Mouse (Mus musculus): ENCODE measurements around the gene Gm21897. TPM values are rescaled to one million over a fixed set of nuclear protein-coding genes. Genes with fewer than 3 reads are reported as not detected.
"Not testable (repeated sequence)": the region's sequence is repeated elsewhere in the genome, so short reads cannot be mapped to it uniquely, and the experiment has no call there.

The Gm21897 gene
- not detected in 2 replicates for polyA plus RNA-seq (2014; fragmentation: Nextera tagmentation; extraction: Ambion mirVana)

DNA sequence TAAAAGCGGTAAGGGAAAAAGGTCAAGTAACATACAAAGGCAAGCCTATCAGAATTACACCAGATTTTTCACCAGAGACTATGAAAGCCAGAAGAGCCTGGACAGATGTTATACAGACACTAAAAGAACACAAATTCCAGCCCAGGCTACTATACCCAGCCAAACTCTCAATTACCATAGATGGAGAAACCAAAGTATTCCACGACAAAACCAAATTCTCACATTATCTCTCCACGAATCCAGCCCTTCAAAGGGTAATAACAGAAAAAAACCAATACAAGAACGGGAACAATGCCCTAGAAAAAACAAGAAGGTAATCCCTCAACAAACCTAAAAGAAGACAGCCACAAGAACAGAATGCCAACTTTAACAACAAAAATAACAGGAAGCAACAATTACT, at the start of gene Gm21897:
Gm21897 (plus strand) TSS at position 301 of the 400 bp plus-strand sequence.
- no CpG with 5 or more reads among the region's 4 CpGs for WGBS
- H3K27me3 ChIP-seq (ENCODE audit: control insufficient read depth, insufficient read depth, low read length); H3K4me2 ChIP-seq (replicated peaks; ENCODE audit: low read depth, low read length); H3K4me1 ChIP-seq (ENCODE audit: control insufficient read depth, insufficient read depth, low read length); H3K9me3 ChIP-seq (ENCODE audit: control insufficient read depth, low read depth, low read length); ATAC-seq (ENCODE audit: insufficient number of reproducible peaks, insufficient read depth, low FRiP score, low read depth); H3K9ac ChIP-seq (replicated peaks; ENCODE audit: low read depth, low read length); H3K27ac ChIP-seq (ENCODE audit: low read length); H3K36me3 ChIP-seq (ENCODE audit: control insufficient read depth, insufficient read depth, low read length); H3K4me3 ChIP-seq (ENCODE audit: low read depth, low read length): not testable (repeated sequence)

DNA sequence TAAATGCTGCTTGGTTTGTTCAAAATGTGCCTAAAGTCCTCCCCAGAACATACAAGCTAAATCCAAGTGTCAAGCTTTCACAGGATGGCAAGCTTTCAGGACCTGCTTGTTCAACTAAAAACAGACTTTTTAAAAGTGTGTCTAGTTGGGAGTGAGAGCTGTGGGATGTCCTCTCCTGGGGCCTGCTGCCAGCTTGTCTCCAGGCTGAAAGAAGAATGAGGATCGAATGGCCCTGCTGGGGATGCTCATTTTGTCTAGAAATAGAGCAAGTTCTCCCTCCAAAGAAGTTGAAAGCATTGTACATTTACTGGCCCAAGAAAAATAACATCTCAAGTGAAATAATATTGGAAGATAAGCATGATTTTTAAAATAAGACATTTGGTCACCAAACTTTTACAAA, 45.0 kb upstream of the Gm21897 start:
- H3K36me3 ChIP-seq (ENCODE audit: control insufficient read depth, insufficient read depth, low read length): no peaks in the 10 kb centered on the region
- ATAC-seq (ENCODE audit: insufficient number of reproducible peaks, insufficient read depth, low FRiP score, low read depth): no peak
- H3K9ac ChIP-seq (replicated peaks; ENCODE audit: low read depth, low read length): no peak overlapping the region
- H3K27ac ChIP-seq (ENCODE audit: low read length): no peak overlapping the region
- H3K4me3 ChIP-seq (ENCODE audit: low read depth, low read length): no peak overlapping the region
- no peak overlapping the region for H3K4me2 ChIP-seq (replicated peaks; ENCODE audit: low read depth, low read length)
- WGBS: 52% methylated on average over 1 of the region's 1 CpGs
- no peaks in the 10 kb centered on the region for H3K4me1 ChIP-seq (ENCODE audit: control insufficient read depth, insufficient read depth, low read length)
- no peaks in the 10 kb centered on the region for H3K27me3 ChIP-seq (ENCODE audit: control insufficient read depth, insufficient read depth, low read length)
- no peaks in the 10 kb centered on the region for H3K9me3 ChIP-seq (ENCODE audit: control insufficient read depth, low read depth, low read length)

DNA sequence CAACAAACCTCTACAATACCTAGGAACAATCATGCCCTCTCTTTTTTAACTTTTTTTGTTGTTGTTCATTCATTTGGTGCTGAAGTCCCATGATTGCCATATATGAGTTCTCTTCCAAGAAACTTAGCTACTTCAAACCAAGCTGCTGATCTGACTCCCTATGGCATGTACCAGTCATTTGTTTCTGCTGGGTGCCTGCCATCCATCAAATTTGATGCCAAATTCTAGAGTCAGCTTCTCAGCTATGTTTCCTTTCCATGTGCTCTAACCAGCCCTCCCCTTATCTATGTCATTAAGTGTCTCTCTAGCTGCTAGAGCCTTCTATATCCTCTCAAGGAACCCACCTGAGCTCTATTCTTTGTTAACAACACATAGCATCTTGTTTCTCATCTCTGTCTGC, 39.8 kb upstream of the Gm21897 start:
- no peak overlapping the region for H3K27ac ChIP-seq (ENCODE audit: low read length)
- no peak overlapping the region for H3K9ac ChIP-seq (replicated peaks; ENCODE audit: low read depth, low read length)
- ATAC-seq (ENCODE audit: insufficient number of reproducible peaks, insufficient read depth, low FRiP score, low read depth): no peak
- no peaks in the 10 kb centered on the region for H3K4me1 ChIP-seq (ENCODE audit: control insufficient read depth, insufficient read depth, low read length)
- H3K36me3 ChIP-seq (ENCODE audit: control insufficient read depth, insufficient read depth, low read length): no peaks in the 10 kb centered on the region
- H3K27me3 ChIP-seq (ENCODE audit: control insufficient read depth, insufficient read depth, low read length): no peaks in the 10 kb centered on the region
- no peaks in the 10 kb centered on the region for H3K9me3 ChIP-seq (ENCODE audit: control insufficient read depth, low read depth, low read length)
- H3K4me3 ChIP-seq (ENCODE audit: low read depth, low read length): no peak overlapping the region
- H3K4me2 ChIP-seq (replicated peaks; ENCODE audit: low read depth, low read length): no peak overlapping the region

DNA sequence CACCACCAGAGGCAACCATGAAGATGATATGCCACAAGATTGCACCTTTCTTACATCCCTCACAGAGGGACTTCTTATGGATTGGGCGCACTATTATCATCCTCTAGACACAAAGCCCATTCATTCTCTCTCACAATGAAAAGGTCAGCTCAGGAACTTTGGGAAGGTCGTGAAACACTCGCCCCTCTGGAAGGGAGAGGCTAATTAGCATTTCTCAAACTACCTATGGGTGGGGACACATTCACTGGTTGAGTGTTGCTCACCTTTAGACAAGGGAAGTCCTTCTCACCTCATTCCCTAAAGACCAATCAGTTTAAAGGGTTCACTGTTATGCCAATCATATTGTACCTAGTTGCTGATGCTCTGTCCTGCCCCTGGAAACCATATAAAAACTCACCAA, 24.2 kb upstream of the Gm21897 start:
- Histone ChIP-seq H3K9ac (replicated peaks; ENCODE audit: low read depth, low read length) (no peak overlapping the region), H3K27me3 (ENCODE audit: control insufficient read depth, insufficient read depth, low read length) (no peaks in the 10 kb centered on the region), H3K27ac (ENCODE audit: low read length) (no peak overlapping the region), H3K4me1 (ENCODE audit: control insufficient read depth, insufficient read depth, low read length) (no peaks in the 10 kb centered on the region), H3K36me3 (ENCODE audit: control insufficient read depth, insufficient read depth, low read length) (no peaks in the 10 kb centered on the region), H3K9me3 (ENCODE audit: control insufficient read depth, low read depth, low read length) (no peaks in the 10 kb centered on the region), H3K4me2 (replicated peaks; ENCODE audit: low read depth, low read length) (no peak overlapping the region), H3K4me3 (ENCODE audit: low read depth, low read length) (no peak overlapping the region)
- WGBS: 69% methylated on average over 3 of the region's 3 CpGs
- ATAC-seq (ENCODE audit: insufficient number of reproducible peaks, insufficient read depth, low FRiP score, low read depth): no peak

DNA sequence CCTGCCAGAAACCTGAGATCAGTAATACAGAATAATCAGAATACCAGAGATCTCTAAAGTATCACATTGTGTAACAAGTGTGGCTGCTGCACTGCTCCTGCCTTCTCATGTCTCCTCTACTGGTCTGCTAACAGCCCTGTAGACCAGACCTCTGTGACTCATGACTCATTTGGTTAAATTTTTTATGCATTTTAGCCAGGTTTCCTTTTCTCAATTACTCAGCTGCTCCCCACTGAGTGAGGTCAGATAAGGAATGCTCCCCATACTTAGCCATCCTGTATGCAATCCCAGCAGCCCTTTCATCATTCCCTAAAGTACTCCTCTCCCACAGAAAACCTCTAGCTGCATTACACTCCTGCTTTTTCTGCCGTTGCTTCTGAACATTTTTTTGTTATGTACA, 23.0 kb upstream of the Gm21897 start:
- Histone ChIP-seq H3K27me3 (ENCODE audit: control insufficient read depth, insufficient read depth, low read length) (no peaks in the 10 kb centered on the region), H3K4me3 (ENCODE audit: low read depth, low read length) (no peak overlapping the region), H3K27ac (ENCODE audit: low read length) (no peak overlapping the region), H3K4me1 (ENCODE audit: control insufficient read depth, insufficient read depth, low read length) (no peaks in the 10 kb centered on the region), H3K4me2 (replicated peaks; ENCODE audit: low read depth, low read length) (no peak overlapping the region), H3K9ac (replicated peaks; ENCODE audit: low read depth, low read length) (no peak overlapping the region), H3K36me3 (ENCODE audit: control insufficient read depth, insufficient read depth, low read length) (no peaks in the 10 kb centered on the region), H3K9me3 (ENCODE audit: control insufficient read depth, low read depth, low read length) (no peaks in the 10 kb centered on the region)
- ATAC-seq (ENCODE audit: insufficient number of reproducible peaks, insufficient read depth, low FRiP score, low read depth): no peak
- 55% methylated on average over 1 of the region's 1 CpGs for WGBS

DNA sequence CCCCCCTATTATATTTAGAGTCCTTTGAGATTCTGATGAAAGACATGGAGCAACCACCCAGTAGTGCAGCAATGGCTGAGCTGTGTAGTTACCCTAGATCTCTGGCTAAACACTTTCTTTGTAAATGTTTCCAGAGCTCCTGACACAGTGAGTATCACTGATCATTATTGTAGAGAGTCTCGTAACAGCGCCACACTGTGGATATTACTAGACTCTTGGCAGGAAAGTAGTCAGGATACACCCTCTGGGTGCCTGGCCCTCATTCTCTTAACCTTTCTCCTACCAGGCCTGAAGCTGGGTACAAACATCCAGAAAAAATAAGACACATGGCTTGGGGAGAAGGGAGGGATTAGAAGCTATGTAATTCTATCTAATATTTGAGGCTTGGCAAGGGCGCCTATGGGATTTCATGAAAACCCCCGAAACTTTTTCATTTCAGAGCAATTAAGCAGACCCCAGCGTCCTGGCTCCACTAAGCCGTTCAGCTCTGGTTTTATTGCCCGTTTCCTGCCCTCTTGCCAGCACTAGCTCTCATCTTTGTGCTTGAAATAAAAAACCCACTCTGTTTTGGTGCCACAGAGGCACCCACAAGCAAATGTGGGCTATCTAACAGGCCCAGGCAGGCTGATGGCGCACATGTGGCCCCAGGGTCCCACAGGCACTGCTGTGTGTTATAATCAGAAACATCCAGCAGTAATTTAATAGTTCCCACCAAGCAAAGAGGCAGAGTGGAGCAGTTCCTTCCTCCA, 22.2 kb upstream of the Gm21897 start:
- Histone ChIP-seq H3K4me2 (replicated peaks; ENCODE audit: low read depth, low read length) (no peak overlapping the region), H3K9ac (replicated peaks; ENCODE audit: low read depth, low read length) (no peak overlapping the region), H3K27ac (ENCODE audit: low read length) (no peak overlapping the region), H3K9me3 (ENCODE audit: control insufficient read depth, low read depth, low read length) (no peaks in the 10 kb centered on the region), H3K4me3 (ENCODE audit: low read depth, low read length) (no peak overlapping the region), H3K27me3 (ENCODE audit: control insufficient read depth, insufficient read depth, low read length) (no peaks in the 10 kb centered on the region), H3K4me1 (ENCODE audit: control insufficient read depth, insufficient read depth, low read length) (no peaks in the 10 kb centered on the region), H3K36me3 (ENCODE audit: control insufficient read depth, insufficient read depth, low read length) (no peaks in the 10 kb centered on the region)
- ATAC-seq (ENCODE audit: insufficient number of reproducible peaks, insufficient read depth, low FRiP score, low read depth): no peak
- WGBS: 61% methylated on average over 8 of the region's 8 CpGs

DNA sequence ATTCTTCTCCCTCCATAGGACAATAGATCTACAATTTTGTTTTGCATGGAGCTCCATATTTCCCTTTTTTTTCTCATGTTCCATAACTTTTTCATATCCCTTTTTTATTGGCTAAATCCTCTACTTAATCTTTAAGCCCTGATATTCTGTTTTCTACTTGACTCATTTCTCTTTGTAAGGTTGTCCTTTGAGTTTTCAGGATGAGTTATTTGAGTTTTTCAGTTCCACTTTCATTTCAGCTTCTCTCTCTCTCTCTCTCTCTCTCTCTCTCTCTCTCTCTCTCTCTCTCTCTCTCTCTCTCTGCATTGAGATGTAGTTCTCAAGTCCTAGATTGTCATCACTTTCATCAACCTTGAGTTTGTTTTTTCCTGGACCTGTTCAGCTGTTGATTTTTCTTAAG, 17.3 kb downstream of the Gm21897 start:
- no peaks in the 10 kb centered on the region for H3K9me3 ChIP-seq (ENCODE audit: control insufficient read depth, low read depth, low read length)
- H3K9ac ChIP-seq (replicated peaks; ENCODE audit: low read depth, low read length): no peak overlapping the region
- H3K4me1 ChIP-seq (ENCODE audit: control insufficient read depth, insufficient read depth, low read length): no peaks in the 10 kb centered on the region
- H3K4me3 ChIP-seq (ENCODE audit: low read depth, low read length): no peak overlapping the region
- H3K27ac ChIP-seq (ENCODE audit: low read length): no peak overlapping the region
- no peak for ATAC-seq (ENCODE audit: insufficient number of reproducible peaks, insufficient read depth, low FRiP score, low read depth)
- H3K36me3 ChIP-seq (ENCODE audit: control insufficient read depth, insufficient read depth, low read length): no peaks in the 10 kb centered on the region
- H3K4me2 ChIP-seq (replicated peaks; ENCODE audit: low read depth, low read length): no peak overlapping the region
- no peaks in the 10 kb centered on the region for H3K27me3 ChIP-seq (ENCODE audit: control insufficient read depth, insufficient read depth, low read length)

DNA sequence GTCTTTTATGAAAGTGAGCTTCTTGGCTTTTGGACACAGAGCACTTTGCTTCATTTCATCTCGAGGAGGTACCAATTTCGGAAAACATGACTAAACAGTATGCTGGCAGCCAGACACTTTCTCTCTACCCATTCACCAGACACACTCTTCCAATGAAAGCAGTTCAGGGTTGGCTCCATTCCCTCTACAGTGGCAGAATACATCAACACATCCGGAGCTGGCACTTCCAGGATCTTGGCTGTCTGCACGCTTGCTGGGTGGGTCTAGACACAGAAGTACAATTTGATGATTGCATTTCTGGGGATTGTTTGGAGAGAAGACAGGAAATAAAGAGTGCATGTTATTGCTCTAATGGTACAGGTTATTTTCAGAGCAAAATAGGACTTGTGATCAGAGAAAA, 21.8 kb downstream of the Gm21897 start:
- Histone ChIP-seq H3K9ac (replicated peaks; ENCODE audit: low read depth, low read length) (no peak overlapping the region), H3K9me3 (ENCODE audit: control insufficient read depth, low read depth, low read length) (no peaks in the 10 kb centered on the region), H3K27ac (ENCODE audit: low read length) (no peak overlapping the region), H3K4me3 (ENCODE audit: low read depth, low read length) (no peak overlapping the region), H3K4me2 (replicated peaks; ENCODE audit: low read depth, low read length) (no peak overlapping the region), H3K36me3 (ENCODE audit: control insufficient read depth, insufficient read depth, low read length) (no peaks in the 10 kb centered on the region), H3K27me3 (ENCODE audit: control insufficient read depth, insufficient read depth, low read length) (no peaks in the 10 kb centered on the region), H3K4me1 (ENCODE audit: control insufficient read depth, insufficient read depth, low read length) (no peaks in the 10 kb centered on the region)
- 80% methylated on average over 4 of the region's 4 CpGs for WGBS
- no peak for ATAC-seq (ENCODE audit: insufficient number of reproducible peaks, insufficient read depth, low FRiP score, low read depth)

DNA sequence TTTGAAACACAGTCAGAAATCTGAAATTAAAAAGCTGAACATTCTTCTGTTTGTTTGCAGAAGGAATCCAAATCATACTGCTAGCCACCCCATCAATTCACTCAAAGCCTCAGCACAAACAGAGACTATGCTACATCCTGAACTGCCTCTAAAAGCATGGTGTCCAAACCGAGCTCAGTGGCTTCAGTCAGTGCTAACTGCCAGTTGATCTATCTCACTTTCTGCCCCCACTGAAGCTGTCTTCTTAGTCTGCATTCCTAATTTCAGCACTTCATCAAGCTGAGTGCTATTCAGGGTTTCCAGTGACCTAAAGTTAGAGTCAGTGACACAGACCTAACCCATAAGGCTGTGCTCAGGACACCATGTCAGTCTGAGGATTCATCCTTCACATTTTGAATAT, 28.8 kb downstream of the Gm21897 start:
- H3K4me3 ChIP-seq (ENCODE audit: low read depth, low read length): no peak overlapping the region
- H3K9me3 ChIP-seq (ENCODE audit: control insufficient read depth, low read depth, low read length): no peaks in the 10 kb centered on the region
- no peak overlapping the region for H3K27ac ChIP-seq (ENCODE audit: low read length)
- ATAC-seq (ENCODE audit: insufficient number of reproducible peaks, insufficient read depth, low FRiP score, low read depth): no peak
- WGBS: 59% methylated on average over 1 of the region's 1 CpGs
- H3K27me3 ChIP-seq (ENCODE audit: control insufficient read depth, insufficient read depth, low read length): no peaks in the 10 kb centered on the region
- H3K36me3 ChIP-seq (ENCODE audit: control insufficient read depth, insufficient read depth, low read length): no peaks in the 10 kb centered on the region
- H3K4me2 ChIP-seq (replicated peaks; ENCODE audit: low read depth, low read length): no peak overlapping the region
- no peaks in the 10 kb centered on the region for H3K4me1 ChIP-seq (ENCODE audit: control insufficient read depth, insufficient read depth, low read length)
- H3K9ac ChIP-seq (replicated peaks; ENCODE audit: low read depth, low read length): no peak overlapping the region
